Mouse (Mus musculus) CH12.LX (cell line): ENCODE data around the gene Hsd3b5.

ENCODE experiments used
- CTCF ChIP-seq, 2 experiments: IDR thresholded peaks in 1 of 2; conservative IDR thresholded peaks in 1 of 2; 2 replicates each; pipeline ENCODE4 v1.5.1; 2011 to 2012; ENCODE audit warnings: low read depth in 2 of 2, low read length in 2 of 2, improper control_type of control experiment in 1 of 2, inconsistent platforms in 1 of 2, mild to moderate bottlenecking in 1 of 2, moderate library complexity in 1 of 2
- NRF1 ChIP-seq: IDR thresholded peaks from 2 replicates; pipeline ENCODE4 v1.6.1; 2014; ENCODE audit warnings: low read depth, mild to moderate bottlenecking, inconsistent platforms, low read length, improper control_type of control experiment, moderate library complexity
- USF2 ChIP-seq: conservative IDR thresholded peaks from 2 replicates; pipeline ENCODE4 v1.6.1; 2011; ENCODE audit warnings: low read depth, low read length, improper control_type of control experiment

- TF ChIP-seq CTCF (conservative IDR thresholded peaks at IDR 0.05 in 1 of 2, IDR thresholded peaks at IDR 0.05 in 1 of 2; ENCODE audit: low read depth in 2 of 2, low read length in 2 of 2): no peak
- TF ChIP-seq USF2: no peak
- no peak for TF ChIP-seq NRF1
Measured at GRCm38 (mm10) chr3:98629633-98630032, 419 bp downstream of the Hsd3b5 start.
